ENCODE assay signal across 8 mouse cellular contexts in the genomic region with DNA sequence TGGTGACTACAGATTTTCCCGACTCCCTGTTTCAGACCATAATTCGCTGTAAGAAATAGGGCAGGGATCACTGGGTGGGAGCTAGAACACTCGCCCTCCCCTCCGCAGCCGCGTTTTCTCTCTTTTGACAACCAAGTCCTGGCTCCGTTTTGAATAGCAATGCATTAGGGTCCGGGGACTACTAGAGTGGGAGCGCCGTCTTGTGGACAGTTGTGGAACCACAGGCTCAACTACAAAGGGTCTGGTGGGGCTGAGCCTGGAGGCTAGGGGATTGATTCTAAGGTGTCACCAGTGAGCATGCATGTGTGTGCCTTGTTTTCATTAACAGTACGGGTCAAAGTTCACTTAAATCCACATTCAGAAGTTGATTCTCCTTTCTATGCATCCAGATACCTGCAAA. TPM values are rescaled to one million over a fixed set of nuclear protein-coding genes. Genes with fewer than 3 reads are reported as not detected.
DNase-seq lines count a peak whose midpoint lies in the region; ATAC-seq lines count a peak whose summit lies in the region.

No protein-coding gene starts in this region.

- peak; percentile 80 for DNase-seq in ES-CJ7 (ENCODE audit: low read depth, low spot score)
- DNase-seq in cerebellum, adult 11 months = peak; percentile 71
- peak; percentile 83 to 89 for DNase-seq in heart, postnatal 36 days
- DNase-seq in layer of hippocampus, adult 18-20 months (ENCODE audit: low spot score in 2 of 2) = peak; percentile 72 to 91
- peak; percentile 72 to 77 for DNase-seq in lung, adult 18-20 months
- peak; percentile 60 to 63 for DNase-seq in thymus, adult 18-20 months

- H3K4me1 ChIP-seq in forebrain, embryonic 15.5 days = peaks cover 17% of the 10 kb centered on the region
- H3K4me1 ChIP-seq in neural tube, embryonic 15.5 days = peaks cover 33% of the 10 kb centered on the region

- H3K36me3 ChIP-seq in forebrain, embryonic 15.5 days = no peaks in the 10 kb centered on the region
- no peaks in the 10 kb centered on the region for H3K36me3 ChIP-seq in neural tube, embryonic 15.5 days

- H3K4me2 ChIP-seq in forebrain, embryonic 15.5 days (replicated peaks) = peak overlapping the region; percentile 31
- H3K4me2 ChIP-seq in neural tube, embryonic 15.5 days = peak overlapping the region; percentile 43

- ATAC-seq in forebrain, embryonic 15.5 days (replicated peaks) = peak; percentile 67; the same call in 1 of the 2 replicates
- ATAC-seq in neural tube, embryonic 15.5 days (ENCODE audit: low FRiP score) = peak; percentile 73

- H3K9me3 ChIP-seq in forebrain, embryonic 15.5 days = no peaks in the 10 kb centered on the region
- H3K9me3 ChIP-seq in neural tube, embryonic 15.5 days (replicated peaks) = no peaks in the 10 kb centered on the region

- peaks cover 6% of the 10 kb centered on the region; the same call in 1 of the 2 replicates for H3K27me3 ChIP-seq in forebrain, embryonic 15.5 days
- H3K27me3 ChIP-seq in neural tube, embryonic 15.5 days (replicated peaks) = peaks cover 16% of the 10 kb centered on the region

- no peak overlapping the region for H3K27ac ChIP-seq in forebrain, embryonic 15.5 days (replicated peaks)
- no peak overlapping the region for H3K27ac ChIP-seq in neural tube, embryonic 15.5 days (replicated peaks)

- H3K4me3 ChIP-seq in forebrain, embryonic 15.5 days = no peak overlapping the region
- no peak overlapping the region for H3K4me3 ChIP-seq in neural tube, embryonic 15.5 days (replicated peaks)

- under 1% methylated on average over 11 of the region's 11 CpGs for WGBS in forebrain, embryonic 15.5 days
- WGBS in neural tube, embryonic 15.5 days = 2% methylated on average over 11 of the region's 11 CpGs

- intact Hi-C loops in heart, postnatal 36 days (cut with DNase I) = loop anchor here (1.0 to 5.0 kb wide), 4 partner anchors 42 to 324 kb away; no protein-coding TSS in a partner anchor

- no peak overlapping the region for H3K9ac ChIP-seq in forebrain, embryonic 15.5 days (replicated peaks)
- no peak overlapping the region for H3K9ac ChIP-seq in neural tube, embryonic 15.5 days (replicated peaks)

RNA-seq across cellular contexts. Expression of gene Slc35c1, which starts 26.1 kb away (rescaled TPM):
- 9.7 and 10.9 TPM in 2 replicates for polyA plus RNA-seq in forebrain, embryonic 15.5 days (2015; fragmentation: Nextera tagmentation; extraction: Ambion mirVana)
- total RNA-seq in heart, postnatal 36 days (2021) = 1 to 10 TPM; 5.8 to 7.5 TPM
- total RNA-seq in layer of hippocampus, adult 18-20 months (2021) = 10 to 100 TPM; 13.6 to 14.1 TPM
- polyA plus RNA-seq in neural tube, embryonic 15.5 days (2015; fragmentation: Nextera tagmentation; extraction: Ambion mirVana) = 16.6 and 22.1 TPM in 2 replicates

RNA-seq across cellular contexts. Expression of gene Cry2, which starts 52.6 kb away (rescaled TPM):
- 37.0 and 37.2 TPM in 2 replicates for polyA plus RNA-seq in forebrain, embryonic 15.5 days (2015; fragmentation: Nextera tagmentation; extraction: Ambion mirVana)
- total RNA-seq in heart, postnatal 36 days (2021) = 10 to 100 TPM; 21.8 to 33.4 TPM
- 100 to 1,000 TPM in 1 of 2 experiments, 10 to 100 TPM in 1; 99.0 to 111 TPM for total RNA-seq in layer of hippocampus, adult 18-20 months (2021)
- 43.0 and 46.0 TPM in 2 replicates for polyA plus RNA-seq in neural tube, embryonic 15.5 days (2015; fragmentation: Nextera tagmentation; extraction: Ambion mirVana)
